Mouse (Mus musculus) adrenal gland, adult 10 weeks (tissue): ENCODE results near the gene Zscan4-ps1. TPM values are rescaled to one million over a fixed set of nuclear protein-coding genes. Genes with fewer than 3 reads are reported as not detected.

Experiments used
- polyA plus RNA-seq: library from polyadenylated mRNA; stranded (reverse); fragments of 350-450 nt; fragmentation: Illumina TruSeq; extraction: RNeasy Lipid Tissue Mini Kit (QIAGEN cat#74804); gene quantifications from one replicate; pipeline ENCODE4 v1.2.3, GENCODE M21; 2014; ENCODE audit warnings: low read depth, low replicate concordance

The Zscan4-ps1 gene
- polyA plus RNA-seq: not detected

GRCm38 (mm10) chr7:11069591-11069990 is at the start of gene Zscan4-ps1:
TSS of gene Zscan4-ps1 (minus strand) at chr7:11069691.

Other genes with a start within 250 kb of the Zscan4-ps1 start
- gene Zscan4b, start 164.6 kb downstream of the Zscan4-ps1 start, polyA plus RNA-seq: not detected
- gene Zscan4c, start 63.9 kb downstream of the Zscan4-ps1 start, polyA plus RNA-seq: not detected
- not detected for gene Zscan4d, start 96.5 kb upstream of the Zscan4-ps1 start, polyA plus RNA-seq
- gene Zscan4e, start 241.0 kb upstream of the Zscan4-ps1 start, polyA plus RNA-seq: not detected